Mouse (Mus musculus): ENCODE data around the gene Rprml.
"Not testable (repeated sequence)": the region's sequence is repeated elsewhere in the genome, so short reads cannot be mapped to it uniquely, and the experiment has no call there.

The Rprml gene

GRCm38 (mm10) chr11:103665695-103666094, 16.3 kb downstream of the Rprml start:
- DNase-seq (ENCODE audit: low spot score), result no peak

- DNase-seq (ENCODE audit: low spot score), result no peak
Measured at GRCm38 (mm10) chr11:103666181-103666906, 17.0 kb downstream of the Rprml start.

GRCm38 (mm10) chr11:103666907-103667426, 17.6 kb downstream of the Rprml start:
- DNase-seq (ENCODE audit: low spot score), result no peak

GRCm38 (mm10) chr11:103675556-103675955, 26.2 kb downstream of the Rprml start:
- DNase-seq (ENCODE audit: low spot score), result peak; percentile 32

- DNase-seq (ENCODE audit: low spot score), result not testable (repeated sequence)
Measured at GRCm38 (mm10) chr11:103677042-103677441, 27.7 kb downstream of the Rprml start.

- DNase-seq (ENCODE audit: low spot score), result no peak
Measured at GRCm38 (mm10) chr11:103683667-103684334, 34.4 kb downstream of the Rprml start.

- no peak for DNase-seq (ENCODE audit: low spot score)
Measured at GRCm38 (mm10) chr11:103685261-103685736, 35.9 kb downstream of the Rprml start.

- DNase-seq (ENCODE audit: low spot score), result no peak
Measured at GRCm38 (mm10) chr11:103686706-103687105, 37.3 kb downstream of the Rprml start.

GRCm38 (mm10) chr11:103688271-103688979, 39.1 kb downstream of the Rprml start:
- DNase-seq (ENCODE audit: low spot score), result no peak

- DNase-seq (ENCODE audit: low spot score), result no peak
Measured at GRCm38 (mm10) chr11:103688980-103689378, 39.6 kb downstream of the Rprml start.

- DNase-seq (ENCODE audit: low spot score), result no peak
Measured at GRCm38 (mm10) chr11:103691036-103691435, 41.7 kb downstream of the Rprml start.

- DNase-seq (ENCODE audit: low spot score), result no peak
Measured at GRCm38 (mm10) chr11:103693241-103693640, 43.9 kb downstream of the Rprml start.

GRCm38 (mm10) chr11:103696851-103697564, 47.6 kb downstream of the Rprml start:
- DNase-seq (ENCODE audit: low spot score), result no peak

GRCm38 (mm10) chr11:103697565-103698176, 48.3 kb downstream of the Rprml start, which contains the start of gene Gosr2:
Gosr2 (minus strand) TSS chr11:103697898.
- DNase-seq (ENCODE audit: low spot score), result peak; percentile 79

- no peak for DNase-seq (ENCODE audit: low spot score)
Measured at GRCm38 (mm10) chr11:103698226-103698625, 48.9 kb downstream of the Rprml start.

All from ovary, postnatal 14 days (tissue).